Mouse (Mus musculus): ENCODE results near the gene Per3. TPM values are rescaled to one million over a fixed set of nuclear protein-coding genes. Genes with fewer than 3 reads are reported as not detected.

The Per3 gene
- polyA plus RNA-seq, 1 experiment from 2014 or later = 3.8 TPM

DNA sequence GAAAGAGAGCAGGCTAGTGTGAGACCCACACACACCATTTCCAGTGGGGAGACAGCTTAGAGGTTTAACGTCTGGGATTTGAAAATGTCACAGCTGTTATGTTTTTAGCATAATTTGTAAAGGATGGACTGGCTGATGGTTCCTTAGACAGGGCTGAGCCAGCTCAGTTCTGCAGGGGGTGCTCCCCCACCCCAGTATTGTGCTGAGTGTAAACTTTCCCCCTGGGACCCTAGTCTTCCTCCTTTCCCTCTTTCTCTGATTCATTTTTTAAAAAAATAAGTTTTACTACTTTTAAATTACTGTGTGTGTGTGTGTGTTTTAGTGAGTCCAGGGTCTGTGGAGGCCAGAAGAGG is 87.4 kb downstream of the Per3 start:
- Histone ChIP-seq H3K9ac (ENCODE audit: low read depth, low read length) (no peak overlapping the region), H3K27me3 (ENCODE audit: control insufficient read depth, insufficient read depth, low read depth, low read length) (no peaks in the 10 kb centered on the region), H3K4me3 (ENCODE audit: low read depth, low read length) (no peak overlapping the region), H3K4me2 (ENCODE audit: low read depth, low read length) (no peak overlapping the region), H3K4me1 (ENCODE audit: control insufficient read depth, low read depth, low read length) (no peaks in the 10 kb centered on the region), H3K27ac (ENCODE audit: low read length) (no peak overlapping the region), H3K36me3 (ENCODE audit: control insufficient read depth, insufficient read depth) (no peaks in the 10 kb centered on the region), H3K9me3 (replicated peaks; ENCODE audit: control insufficient read depth, low read length) (no peaks in the 10 kb centered on the region)
- WGBS (ENCODE audit: insufficient replicate concordance) = 45% methylated on average over 1 of the region's 1 CpGs
- ATAC-seq (ENCODE audit: low read depth) = no peak

DNA sequence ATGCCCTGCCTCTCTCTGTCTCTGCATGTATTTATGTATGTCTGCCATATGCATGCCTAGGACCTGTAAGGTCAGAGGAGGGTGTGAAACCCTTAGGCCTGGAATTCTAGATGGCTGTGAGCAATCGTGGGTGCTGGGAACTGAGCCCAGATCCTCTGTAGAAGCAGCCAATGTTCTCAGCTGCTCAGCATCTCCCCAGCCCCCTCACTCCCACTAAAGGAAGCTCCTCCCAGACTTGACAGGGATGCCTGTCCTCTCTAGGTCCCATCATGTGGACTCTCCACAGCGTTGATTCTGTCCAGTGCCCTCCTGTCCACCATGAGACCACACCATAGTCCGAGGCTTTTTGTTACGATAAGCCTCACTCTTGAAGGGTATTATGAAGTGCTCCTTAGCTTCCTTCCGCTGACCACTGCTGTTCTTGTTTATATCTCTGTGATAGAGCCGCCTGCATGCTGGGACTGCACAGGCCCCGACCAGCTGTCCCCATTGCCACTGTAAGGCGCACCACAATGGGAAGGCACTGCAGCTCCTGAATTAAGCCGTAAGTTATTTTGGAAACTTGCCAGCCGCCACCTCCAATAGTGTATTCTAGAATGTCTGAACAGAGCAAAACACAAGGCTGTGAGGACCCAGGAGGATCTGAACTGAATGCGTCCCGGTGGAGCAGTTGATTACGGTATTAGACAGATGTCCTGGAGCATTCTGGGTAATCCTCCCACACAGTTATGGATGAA is 87.9 kb downstream of the Per3 start:
- no peaks in the 10 kb centered on the region for H3K36me3 ChIP-seq (ENCODE audit: control insufficient read depth, insufficient read depth)
- no peaks in the 10 kb centered on the region for H3K4me1 ChIP-seq (ENCODE audit: control insufficient read depth, low read depth, low read length)
- H3K9ac ChIP-seq (ENCODE audit: low read depth, low read length) = no peak overlapping the region
- H3K4me2 ChIP-seq (ENCODE audit: low read depth, low read length) = no peak overlapping the region
- no peak overlapping the region for H3K27ac ChIP-seq (ENCODE audit: low read length)
- ATAC-seq (ENCODE audit: low read depth) = no peak; the same call in 1 of the 2 replicates
- H3K27me3 ChIP-seq (ENCODE audit: control insufficient read depth, insufficient read depth, low read depth, low read length) = no peaks in the 10 kb centered on the region
- no peak overlapping the region for H3K4me3 ChIP-seq (ENCODE audit: low read depth, low read length)
- 67% methylated on average over 13 of the region's 13 CpGs for WGBS (ENCODE audit: insufficient replicate concordance)
- no peaks in the 10 kb centered on the region for H3K9me3 ChIP-seq (replicated peaks; ENCODE audit: control insufficient read depth, low read length)

Other genes with a start within 250 kb of the Per3 start
- gene Errfi1, start 190.7 kb downstream of the Per3 start, polyA plus RNA-seq (2015; fragmentation: Nextera tagmentation; extraction: Ambion mirVana) = 38.7 and 41.4 TPM in 2 replicates
- gene Park7, start 130.2 kb downstream of the Per3 start, polyA plus RNA-seq (2015; fragmentation: Nextera tagmentation; extraction: Ambion mirVana) = 177 and 184 TPM in 2 replicates
- 0.12 and 0.20 TPM in 2 replicates for gene Tnfrsf9, start 130.1 kb downstream of the Per3 start, polyA plus RNA-seq (2015; fragmentation: Nextera tagmentation; extraction: Ambion mirVana)
- gene Uts2, start 47.6 kb downstream of the Per3 start, polyA plus RNA-seq (2015; fragmentation: Nextera tagmentation; extraction: Ambion mirVana) = not detected in 2 replicates
- gene Vamp3, start 13.3 kb upstream of the Per3 start, polyA plus RNA-seq (2015; fragmentation: Nextera tagmentation; extraction: Ambion mirVana) = 29.9 and 32.5 TPM in 2 replicates
- gene Gm13090, start 44.9 kb upstream of the Per3 start, polyA plus RNA-seq (2015; fragmentation: Nextera tagmentation; extraction: Ambion mirVana) = not detected in 2 replicates